Mouse (Mus musculus) skeletal muscle tissue, adult 2 months (tissue): ENCODE measurements at regions not wholly inside any gene's neighbourhood (a gene's known extent, or its start where the extent isn't known, plus 50 kb on each side); places are given as distances from the start of the nearest gene placed in this dataset.
A peak's percentile ranks its signal among the peaks of the same experiment; 100 is the strongest.
"Not testable (repeated sequence)": the region's sequence is repeated elsewhere in the genome, so short reads cannot be mapped to it uniquely, and the experiment has no call there.

Experiments used
- DNase-seq: peaks from one replicate; pipeline ENCODE4 v3.0.0-alpha.2; 2012; ENCODE audit warnings: low read depth, low spot score

- no peak for DNase-seq
Measured at GRCm38 (mm10) chr6:89052758-89053460, 150.9 kb downstream of the Tpra1 start.

- no peak for DNase-seq
Measured at GRCm38 (mm10) chr6:89054060-89054459, 152.0 kb downstream of the Tpra1 start.

GRCm38 (mm10) chr6:89059431-89059975 lies 157.5 kb downstream of the Tpra1 start:
- no peak for DNase-seq

GRCm38 (mm10) chr6:89064977-89065580 lies 163.0 kb downstream of the Tpra1 start:
- DNase-seq: no peak

GRCm38 (mm10) chr6:89066588-89066987 lies 164.5 kb downstream of the Tpra1 start:
- DNase-seq: no peak

GRCm38 (mm10) chr6:89068286-89068685 lies 166.2 kb downstream of the Tpra1 start:
- no peak for DNase-seq

- DNase-seq: no peak
Measured at GRCm38 (mm10) chr6:89069108-89069507, 167.1 kb downstream of the Tpra1 start.

- DNase-seq: peak; percentile 35
Measured at GRCm38 (mm10) chr6:89070011-89070410, 168.0 kb downstream of the Tpra1 start.

GRCm38 (mm10) chr6:89071766-89072165 lies 169.7 kb downstream of the Tpra1 start:
- DNase-seq: no peak

- no peak for DNase-seq
Measured at GRCm38 (mm10) chr6:89072569-89072968, 170.5 kb downstream of the Tpra1 start.

- no peak for DNase-seq
Measured at GRCm38 (mm10) chr6:89081624-89082300, 179.7 kb downstream of the Tpra1 start.

GRCm38 (mm10) chr6:89084437-89084836 lies 182.4 kb downstream of the Tpra1 start:
- DNase-seq: no peak

GRCm38 (mm10) chr6:89085151-89085550 lies 183.1 kb downstream of the Tpra1 start:
- no peak for DNase-seq

- peak; percentile 22 for DNase-seq
Measured at GRCm38 (mm10) chr6:89087620-89088019, 185.6 kb downstream of the Tpra1 start.

- DNase-seq: no peak
Measured at GRCm38 (mm10) chr6:89090096-89090495, 188.0 kb downstream of the Tpra1 start.

- no peak for DNase-seq
Measured at GRCm38 (mm10) chr6:89095911-89096310, 193.9 kb downstream of the Tpra1 start.

GRCm38 (mm10) chr6:89097531-89097930 lies 195.5 kb downstream of the Tpra1 start:
- no peak for DNase-seq

GRCm38 (mm10) chr6:89119241-89119640 lies 217.2 kb downstream of the Tpra1 start:
- no peak for DNase-seq

- no peak for DNase-seq
Measured at GRCm38 (mm10) chr6:89121023-89121745, 219.1 kb downstream of the Tpra1 start.

GRCm38 (mm10) chr6:89121746-89122070 lies 219.7 kb downstream of the Tpra1 start:
- DNase-seq: no peak

GRCm38 (mm10) chr6:89125916-89126315 lies 223.9 kb downstream of the Tpra1 start:
- no peak for DNase-seq

- not testable (repeated sequence) for DNase-seq
Measured at GRCm38 (mm10) chr6:89128141-89128540, 226.1 kb downstream of the Tpra1 start.
